Mouse (Mus musculus) cortical plate, adult 2 months (tissue): Measurements from ENCODE around the gene Pla2g12a. TPM values are rescaled to one million over a fixed set of nuclear protein-coding genes. Genes with fewer than 3 reads are reported as not detected.

Source experiments
- H3K27ac ChIP-seq: fragments of 200-500 bp; 2 replicates; pipeline ENCODE4 v1.5.1; 2012; ENCODE audit warnings: low read length, control low read depth, inconsistent platforms; ENCODE audit not compliant: insufficient read depth
- H3K4me1 ChIP-seq: fragments of 200-500 bp; 2 replicates; pipeline ENCODE4 v1.6.1; 2011; ENCODE audit warnings: low read length; ENCODE audit not compliant: control insufficient read depth, insufficient read depth
- H3K4me3 ChIP-seq: fragments of 200-500 bp; 2 replicates; pipeline ENCODE4 v1.5.1; 2011; ENCODE audit warnings: mild to moderate bottlenecking, low read length, control low read depth; ENCODE audit not compliant: insufficient read depth
- CTCF ChIP-seq: fragments of 200-500 bp; IDR thresholded peaks from 2 replicates; pipeline ENCODE4 v1.5.1; 2011; ENCODE audit warnings: mild to moderate bottlenecking, control low read depth, low read length; ENCODE audit not compliant: insufficient read depth; ENCODE audit errors: extremely low read depth
- POLR2A ChIP-seq: fragments of 200-500 bp; IDR thresholded peaks from 2 replicates; pipeline ENCODE4 v1.6.1; 2011; ENCODE audit warnings: mild to moderate bottlenecking, low read length, control low read depth; ENCODE audit not compliant: insufficient read depth; ENCODE audit errors: extremely low read depth
- polyA plus RNA-seq: library from polyadenylated mRNA; depleted of rRNA; stranded (reverse); fragments of >200 nt; gene quantifications from 2 replicates; pipeline ENCODE4 v1.2.3, GENCODE M21; 2012

Pla2g12a gene
- polyA plus RNA-seq, 1 experiment: 27.9 TPM

GRCm38 (mm10) chr3:129862592-129862991, 15.8 kb upstream of the Pla2g12a start:
- TF ChIP-seq POLR2A (no peak), CTCF (no peak)

GRCm38 (mm10) chr3:129863698-129864097, 14.7 kb upstream of the Pla2g12a start:
- TF ChIP-seq POLR2A: no peak
- TF ChIP-seq CTCF: peak; percentile 36
- Histone ChIP-seq H3K4me3 (no peak overlapping the region), H3K27ac (no peak overlapping the region), H3K4me1 (no peaks in the 10 kb centered on the region)

More at GRCm38 (mm10) chr3:129862592-129862991, 15.8 kb upstream of the Pla2g12a start:
- Histone ChIP-seq H3K4me1 (no peaks in the 10 kb centered on the region), H3K4me3 (no peak overlapping the region), H3K27ac (no peak overlapping the region)

- Histone ChIP-seq H3K4me3 (no peak overlapping the region), H3K4me1 (peaks cover 1% of the 10 kb centered on the region; the same call in 1 of the 2 replicates), H3K27ac (no peak overlapping the region)
- TF ChIP-seq POLR2A (no peak), CTCF (no peak)
Observed at GRCm38 (mm10) chr3:129877327-129877726, 1.1 kb upstream of the Pla2g12a start.

- TF ChIP-seq POLR2A (no peak), CTCF (no peak)
- H3K27ac ChIP-seq: no peak overlapping the region
- peak overlapping the region; percentile 99 for H3K4me3 ChIP-seq
- peaks cover 1% of the 10 kb centered on the region; the same call in 1 of the 2 replicates for H3K4me1 ChIP-seq
Observed at GRCm38 (mm10) chr3:129879131-129879757, 838 bp downstream of the Pla2g12a start.

- no peak for TF ChIP-seq POLR2A
- 0 out of 2 replicates have a peak overlapping the region, but pooled peaks have one; percentile 99 for H3K4me3 ChIP-seq
- H3K27ac ChIP-seq: no peak overlapping the region
- H3K4me1 ChIP-seq: peaks cover 1% of the 10 kb centered on the region; the same call in 1 of the 2 replicates
Observed at GRCm38 (mm10) chr3:129879913-129880312, 1.5 kb downstream of the Pla2g12a start.

- Histone ChIP-seq H3K27ac (no peak overlapping the region), H3K4me3 (no peak overlapping the region), H3K4me1 (peaks cover 1% of the 10 kb centered on the region; the same call in 1 of the 2 replicates)
- no peak for TF ChIP-seq CTCF
- no peak for TF ChIP-seq POLR2A
Observed at GRCm38 (mm10) chr3:129880925-129881593, 2.7 kb downstream of the Pla2g12a start.

GRCm38 (mm10) chr3:129885577-129885976, 7.2 kb downstream of the Pla2g12a start:
- no peak overlapping the region for H3K27ac ChIP-seq
- H3K4me3 ChIP-seq: no peak overlapping the region
- no peaks in the 10 kb centered on the region for H3K4me1 ChIP-seq
- TF ChIP-seq POLR2A (no peak), CTCF (no peak)

- Histone ChIP-seq H3K4me3 (no peak overlapping the region), H3K4me1 (no peaks in the 10 kb centered on the region), H3K27ac (no peak overlapping the region)
- TF ChIP-seq POLR2A (no peak), CTCF (no peak)
Observed at GRCm38 (mm10) chr3:129886430-129886829, 8.0 kb downstream of the Pla2g12a start.

GRCm38 (mm10) chr3:129887779-129888517, 9.5 kb downstream of the Pla2g12a start:
- no peaks in the 10 kb centered on the region for H3K4me1 ChIP-seq
- H3K4me3 ChIP-seq: no peak overlapping the region
- TF ChIP-seq CTCF (no peak), POLR2A (no peak)
- H3K27ac ChIP-seq: no peak overlapping the region
